Mouse (Mus musculus) gastrocnemius, adult 8-10 months (tissue): ENCODE results near the gene 2410002F23Rik. TPM values are rescaled to one million over a fixed set of nuclear protein-coding genes. Genes with fewer than 3 reads are reported as not detected.
"Not testable (repeated sequence)": the region's sequence is repeated elsewhere in the genome, so short reads cannot be mapped to it uniquely, and the experiment has no call there.

Experiments used
- DNase-seq, 2 experiments: peaks; one replicate each; pipeline ENCODE4 v3.0.0; 2022; ENCODE audit warnings: low spot score in 2 of 2
- total RNA-seq, 4 experiments: library from RNA; stranded (reverse); gene quantifications; 2 replicates each; pipeline ENCODE4 v1.2.4; 2022

The 2410002F23Rik gene
- total RNA-seq, 4 experiments from 2014 or later, result 5.1 to 9.2 (median 6.6) TPM

DNA sequence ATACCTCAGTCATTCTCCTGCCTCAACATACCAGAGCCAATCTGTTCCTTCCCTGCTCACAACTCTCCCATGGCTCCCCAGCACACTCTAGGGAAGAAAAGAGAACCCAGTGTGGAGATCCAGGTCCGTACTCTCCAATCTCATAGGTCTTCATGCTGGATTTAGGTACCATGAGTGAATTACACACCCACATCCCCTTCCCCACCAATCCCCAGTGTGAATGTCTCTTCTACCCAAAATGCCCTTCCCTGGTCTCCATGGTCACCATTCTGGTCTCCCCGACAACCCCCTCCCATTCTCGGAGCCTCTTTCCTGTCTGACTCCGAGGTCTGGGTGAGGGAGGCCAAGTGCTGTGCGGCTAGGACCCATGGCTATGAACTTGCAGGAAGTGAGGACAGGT, 14.6 kb downstream of the 2410002F23Rik start, which contains the start of gene Gm15517:
Gm15517 (plus strand) TSS at position 301 of the 400 bp plus-strand sequence.
- DNase-seq, result no peak

GRCm38 (mm10) chr7:44262791-44263643, 16.5 kb downstream of the 2410002F23Rik start:
- peak; percentile 87 for DNase-seq

GRCm38 (mm10) chr7:44268117-44268516, 21.6 kb downstream of the 2410002F23Rik start:
- no peak for DNase-seq

DNA sequence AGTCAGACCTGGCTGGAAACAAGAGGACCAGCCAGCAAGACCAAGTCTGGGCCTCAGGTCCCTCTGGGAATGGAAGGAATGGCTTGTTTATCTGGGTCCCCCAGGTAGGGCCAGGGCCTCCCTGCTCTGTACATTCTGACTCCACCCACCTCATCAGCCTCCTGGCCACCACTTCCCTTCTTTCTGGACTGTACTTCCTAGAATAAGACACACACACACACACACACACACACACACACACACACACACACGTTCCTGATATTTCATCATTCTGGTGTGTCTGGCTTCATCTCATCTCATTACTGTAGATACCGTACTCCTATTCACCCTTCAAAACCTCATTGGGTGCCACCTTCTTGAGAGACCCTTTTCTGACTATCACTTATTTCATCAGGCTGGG, 22.9 kb downstream of the 2410002F23Rik start:
- no peak for DNase-seq

DNA sequence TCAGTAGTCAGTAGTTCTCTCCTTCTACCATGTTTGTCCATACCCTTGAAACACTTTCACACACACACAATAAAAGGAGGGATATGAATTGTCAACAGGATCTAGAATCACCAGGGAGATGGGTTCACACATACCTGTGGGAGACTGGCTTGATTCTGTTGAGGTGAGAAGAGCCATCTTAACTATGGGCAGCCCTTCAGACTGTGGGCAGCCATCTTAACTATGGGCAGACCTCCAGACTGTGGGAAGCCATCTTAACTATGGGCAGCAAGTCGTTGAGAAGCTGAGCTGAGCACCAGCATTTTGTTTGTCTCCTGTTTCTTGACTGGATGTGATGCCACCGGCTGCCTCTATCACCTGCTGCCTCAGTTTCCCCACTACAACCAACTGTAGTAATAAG, 24.8 kb downstream of the 2410002F23Rik start:
- DNase-seq, result no peak

- no peak for DNase-seq
These were observed 26.0 kb downstream of the 2410002F23Rik start for GRCm38 (mm10) chr7:44272546-44272945.

GRCm38 (mm10) chr7:44273446-44273845, 26.9 kb downstream of the 2410002F23Rik start:
- no peak for DNase-seq

DNA sequence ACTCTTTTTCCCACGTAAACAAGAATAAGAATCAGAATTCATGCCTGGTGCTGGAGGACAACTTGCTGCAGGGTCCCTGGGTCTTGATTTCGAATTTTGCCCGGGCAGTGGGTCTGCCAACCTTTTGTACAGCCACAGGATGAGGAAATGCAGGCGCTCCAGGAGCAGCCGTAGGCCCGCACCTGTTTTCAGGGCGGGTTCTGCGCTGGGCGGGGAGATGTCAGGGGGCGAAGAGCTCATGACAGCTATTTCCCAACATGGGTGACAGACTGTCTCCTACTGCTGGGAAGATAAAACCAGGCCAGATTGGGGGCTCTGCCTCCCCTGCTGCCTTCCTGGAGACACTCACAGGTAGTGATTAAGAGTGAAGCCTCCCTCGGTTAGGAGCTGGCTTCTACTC, 27.6 kb downstream of the 2410002F23Rik start:
- no peak for DNase-seq

DNA sequence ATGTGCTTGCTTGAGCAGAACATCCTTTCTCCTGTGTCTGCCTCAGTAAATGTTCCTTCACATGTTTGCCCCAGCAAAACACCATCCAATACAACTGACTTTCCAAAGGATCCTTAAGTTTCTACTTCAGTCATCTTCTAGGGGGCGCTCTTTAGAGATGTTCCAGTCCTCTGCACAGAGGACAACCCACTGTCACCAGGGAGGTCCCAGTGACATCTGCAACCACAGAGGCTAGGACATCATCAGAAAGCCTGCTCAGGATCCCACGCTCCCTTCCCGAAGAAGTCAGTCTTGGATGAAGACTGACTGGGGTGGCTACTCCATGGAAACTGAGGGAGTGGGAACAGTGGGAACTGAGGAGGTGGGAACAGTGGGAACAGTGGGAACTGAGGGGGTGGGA, 29.0 kb downstream of the 2410002F23Rik start:
- no peak for DNase-seq

- DNase-seq, result no peak
These were observed 30.1 kb downstream of the 2410002F23Rik start for GRCm38 (mm10) chr7:44276461-44277249.

- no peak for DNase-seq
These were observed 30.7 kb downstream of the 2410002F23Rik start for GRCm38 (mm10) chr7:44277250-44277622.

DNA sequence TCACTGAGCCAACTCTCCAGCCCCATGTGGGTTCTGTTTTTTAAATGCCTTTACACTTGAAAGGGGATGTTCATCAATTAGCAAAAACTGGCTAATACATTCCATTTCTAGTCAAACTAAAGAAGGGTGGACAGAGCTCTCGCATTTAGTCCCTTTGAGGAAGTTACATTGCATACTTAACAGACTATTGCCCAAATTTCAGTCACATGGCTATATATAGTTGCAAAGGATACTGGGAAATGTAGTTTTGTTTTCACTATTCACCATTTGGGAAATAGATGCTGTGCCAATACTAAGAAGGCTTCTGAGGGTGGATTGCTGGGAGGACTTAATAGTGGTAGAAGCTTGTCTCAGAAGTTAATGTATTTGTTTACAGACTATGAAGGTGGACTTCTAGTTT, 34.4 kb downstream of the 2410002F23Rik start:
- no peak for DNase-seq

DNA sequence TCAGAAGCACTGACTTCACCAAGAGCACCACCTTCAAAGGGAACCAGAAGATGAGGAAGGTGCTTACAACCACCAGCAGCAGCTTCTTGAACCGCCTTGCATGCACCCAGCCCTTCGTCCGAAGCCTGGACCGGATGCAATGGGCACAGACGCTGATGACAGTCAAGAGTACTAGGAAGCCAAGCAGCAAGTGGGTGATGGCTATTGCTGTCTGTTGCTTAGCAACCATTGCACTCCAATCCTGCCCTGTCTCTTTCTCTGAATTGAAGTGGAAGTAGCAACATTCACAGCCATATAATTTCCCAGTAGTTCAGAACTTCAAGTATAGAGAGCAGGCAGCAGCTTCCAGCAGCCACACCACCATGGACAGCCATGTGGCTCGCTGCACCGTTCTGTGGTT, 35.1 kb downstream of the 2410002F23Rik start:
- DNase-seq, result no peak

GRCm38 (mm10) chr7:44287760-44288159, 41.2 kb downstream of the 2410002F23Rik start:
- DNase-seq, result no peak

GRCm38 (mm10) chr7:44290986-44291385, 44.5 kb downstream of the 2410002F23Rik start:
- no peak for DNase-seq

DNA sequence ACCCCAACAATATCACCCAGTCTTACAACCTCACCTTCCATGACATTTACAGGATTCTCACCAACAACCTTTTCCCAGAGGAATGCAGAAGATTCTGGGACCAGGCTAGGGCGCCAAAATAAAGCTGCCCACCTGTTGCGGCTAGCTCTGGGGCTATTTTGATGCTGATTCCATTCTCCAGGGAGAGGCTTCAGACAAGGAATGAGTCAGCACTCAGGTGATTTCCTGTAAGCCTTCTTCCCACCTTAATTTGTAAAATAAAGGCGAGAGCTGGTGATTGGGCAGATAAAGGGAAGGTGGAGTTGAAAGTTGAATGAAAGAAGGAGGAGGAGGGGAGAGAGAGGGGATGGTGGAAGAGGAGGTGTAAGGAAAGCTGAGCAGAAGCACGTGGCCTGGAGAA, 44.9 kb downstream of the 2410002F23Rik start:
- no peak for DNase-seq

DNA sequence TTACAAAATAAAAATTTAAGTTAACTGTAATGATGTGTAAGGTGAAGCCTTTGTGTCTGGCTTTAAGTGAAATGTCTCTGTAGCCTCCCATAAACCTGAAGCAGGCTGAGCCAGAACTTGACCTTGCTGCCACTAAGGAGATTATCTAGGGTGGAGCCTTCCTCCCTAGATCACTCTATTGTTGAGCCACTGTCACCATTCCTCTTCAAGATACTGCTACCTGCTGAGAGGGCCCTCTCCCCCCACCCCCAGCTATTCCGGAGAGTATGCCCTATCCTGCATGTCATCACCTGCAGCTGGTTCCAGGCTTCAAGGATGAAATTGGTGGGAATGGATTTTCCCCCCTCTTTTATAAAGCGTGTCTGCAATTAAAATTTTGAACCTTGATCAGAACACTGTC, 51.0 kb downstream of the 2410002F23Rik start:
- not testable (repeated sequence) for DNase-seq

Other genes with a start within 250 kb of the 2410002F23Rik start
- 1 to 10 TPM in 1 of 4 experiments, not detected in 3; 1.3 TPM for gene Klk1b26, start 234.6 kb upstream of the 2410002F23Rik start, total RNA-seq
- not detected for gene Klk1b27, start 194.4 kb upstream of the 2410002F23Rik start, total RNA-seq
- not detected for gene Klk1b21, start 144.4 kb upstream of the 2410002F23Rik start, total RNA-seq
- not detected for gene Klk1b22, start 134.0 kb upstream of the 2410002F23Rik start, total RNA-seq
- gene Klk1b16, start 110.0 kb upstream of the 2410002F23Rik start, total RNA-seq, result not detected
- gene Klk1b24, start 58.5 kb upstream of the 2410002F23Rik start, total RNA-seq, result not detected
- not detected for gene Klk1b3, start 48.5 kb upstream of the 2410002F23Rik start, total RNA-seq
- gene Klk1b4, start 39.3 kb upstream of the 2410002F23Rik start, total RNA-seq, result not detected
- not detected for gene Klk1b5, start 30.8 kb upstream of the 2410002F23Rik start, total RNA-seq
- under 1 TPM in 2 of 4 experiments, not detected in 2; 0.31 to 0.72 TPM for gene Klk1, start 21.4 kb upstream of the 2410002F23Rik start, total RNA-seq
- gene Gm36864, start 10.5 kb upstream of the 2410002F23Rik start, total RNA-seq, result not detected
- gene 1700028J19Rik, start within 50 bp of the 2410002F23Rik start, total RNA-seq, result not detected
- gene Acp4, start 10.7 kb downstream of the 2410002F23Rik start, total RNA-seq, result not detected
- not detected for gene Gm15517, start 14.7 kb downstream of the 2410002F23Rik start, total RNA-seq
- 1 to 10 TPM in 2 of 4 experiments, under 1 TPM in 2; 0.53 to 1.3 (median 0.99) TPM for gene Clec11a, start 60.2 kb downstream of the 2410002F23Rik start, total RNA-seq
- under 1 TPM; 0.17 to 0.43 (median 0.34) TPM for gene Shank1, start 63.5 kb downstream of the 2410002F23Rik start, total RNA-seq
- gene Syt3, start 137.4 kb downstream of the 2410002F23Rik start, total RNA-seq, result 1 to 10 TPM; 3.2 to 7.0 (median 5.2) TPM
- not detected for gene 1700008O03Rik, start 139.1 kb downstream of the 2410002F23Rik start, total RNA-seq
- under 1 TPM; 0.10 to 0.27 (median 0.11) TPM for gene Lrrc4b, start 182.3 kb downstream of the 2410002F23Rik start, total RNA-seq
- under 1 TPM in 1 of 4 experiments, not detected in 3; 0.29 TPM for gene Aspdh, start 218.7 kb downstream of the 2410002F23Rik start, total RNA-seq
- 10 to 100 TPM; 48.9 to 66.1 (median 56.3) TPM for gene Josd2, start 221.3 kb downstream of the 2410002F23Rik start, total RNA-seq
- 10 to 100 TPM; 48.6 to 53.7 (median 51.8) TPM for gene Emc10, start 249.8 kb downstream of the 2410002F23Rik start, total RNA-seq
- 1 to 10 TPM; 3.4 to 5.4 (median 4.4) TPM for gene Fam71e1, start 249.9 kb downstream of the 2410002F23Rik start, total RNA-seq